Mouse (Mus musculus): ENCODE data around the gene Itga3.

Gene Itga3

GRCm38 (mm10) chr11:95096608-95097373 lies 20.2 kb upstream of the Itga3 start:
- DNase-seq (ENCODE audit: low read depth): no peak

DNA sequence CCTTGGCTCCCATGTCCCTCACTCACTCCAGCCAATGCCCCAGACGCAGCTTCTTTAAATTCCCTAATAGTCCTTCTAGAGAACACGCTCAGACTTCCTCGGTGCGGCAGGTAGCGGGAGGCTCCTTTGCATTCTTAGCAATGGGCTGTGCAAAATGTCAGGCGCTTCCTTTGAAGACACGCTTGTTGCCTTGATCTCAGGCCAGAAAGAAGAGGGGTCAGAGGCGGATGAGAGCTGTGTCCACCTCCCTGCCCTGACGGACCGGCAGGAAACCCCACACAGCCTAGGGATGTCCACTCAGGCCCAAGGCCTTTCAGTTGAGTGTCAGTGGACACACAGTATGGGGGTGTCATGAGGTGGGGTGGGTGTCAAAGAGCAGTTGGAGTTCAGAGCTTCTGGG lies 19.0 kb upstream of the Itga3 start:
- DNase-seq (ENCODE audit: low read depth): no peak

- DNase-seq (ENCODE audit: low read depth): no peak
Measured at GRCm38 (mm10) chr11:95093077-95093476, 16.5 kb upstream of the Itga3 start.

DNA sequence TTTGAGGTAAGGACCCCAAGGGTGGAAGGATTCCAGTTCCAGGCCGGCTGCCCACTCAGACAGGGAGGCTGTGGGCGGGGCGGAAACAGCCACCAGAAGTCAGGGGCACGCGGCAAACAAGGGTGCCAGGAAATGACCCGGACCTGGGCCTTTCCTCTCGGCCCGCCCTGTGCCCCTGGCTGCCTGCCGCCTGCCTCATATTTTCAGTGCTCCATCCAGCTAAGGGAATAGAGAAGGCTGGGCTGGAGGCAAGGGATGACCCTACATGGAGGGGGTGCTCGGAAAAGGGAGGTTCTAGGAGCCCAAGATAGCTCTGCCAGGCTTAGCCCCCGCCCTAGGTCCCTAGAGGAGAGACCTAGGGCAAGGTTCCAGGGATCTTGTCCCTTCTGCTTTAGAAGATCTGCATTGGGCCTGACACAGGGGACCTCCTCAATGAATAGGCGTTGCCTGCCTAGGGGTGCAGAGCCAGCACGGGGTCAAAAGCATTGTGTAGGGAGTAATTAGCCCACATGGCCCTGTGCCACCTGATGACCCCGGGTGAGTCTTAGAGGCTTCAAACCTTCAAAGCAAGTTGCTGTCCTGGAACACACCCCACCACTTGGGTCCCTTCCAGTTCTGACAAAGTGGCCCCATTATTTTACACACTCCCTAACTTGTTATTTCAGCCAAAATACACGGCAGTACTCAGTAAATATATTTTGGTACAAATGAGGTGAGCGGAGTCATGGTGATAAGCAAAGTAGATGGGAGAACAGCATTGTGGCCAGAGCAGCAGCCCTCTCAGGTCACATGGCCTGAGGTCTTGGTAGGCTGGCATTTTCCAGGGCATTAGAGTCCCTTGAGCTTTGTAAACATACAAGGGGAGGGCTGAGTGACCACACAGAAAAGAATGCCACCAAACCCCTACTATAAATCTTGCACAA lies 12.5 kb upstream of the Itga3 start:
- DNase-seq (ENCODE audit: low read depth): no peak

DNA sequence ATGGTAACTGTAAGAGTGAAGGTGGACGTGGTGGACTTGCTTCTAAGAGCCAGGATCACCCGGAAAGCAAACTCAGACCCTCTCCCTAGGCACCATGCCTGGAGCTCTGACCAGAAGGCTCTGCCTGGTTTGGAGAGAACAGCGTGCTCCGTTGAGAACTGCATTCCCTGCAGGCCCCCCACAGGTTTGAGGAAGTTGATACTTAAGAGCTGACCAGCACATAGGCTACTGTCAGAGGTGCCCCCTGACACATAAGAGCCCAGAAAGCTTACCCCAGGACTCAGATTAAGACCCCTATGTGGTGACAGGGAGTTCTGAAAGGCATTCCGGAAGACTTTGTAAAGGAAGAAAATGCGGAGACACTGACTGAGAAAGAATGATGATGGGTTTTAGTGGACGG lies 11.7 kb upstream of the Itga3 start:
- DNase-seq (ENCODE audit: low read depth): no peak

- DNase-seq (ENCODE audit: low read depth): no peak
Measured at GRCm38 (mm10) chr11:95087301-95088228, 11.0 kb upstream of the Itga3 start.

- DNase-seq (ENCODE audit: low read depth): no peak
Measured at GRCm38 (mm10) chr11:95086229-95086628, 9.6 kb upstream of the Itga3 start.

- DNase-seq (ENCODE audit: low read depth): no peak
Measured at GRCm38 (mm10) chr11:95085710-95086109, 9.1 kb upstream of the Itga3 start.

DNA sequence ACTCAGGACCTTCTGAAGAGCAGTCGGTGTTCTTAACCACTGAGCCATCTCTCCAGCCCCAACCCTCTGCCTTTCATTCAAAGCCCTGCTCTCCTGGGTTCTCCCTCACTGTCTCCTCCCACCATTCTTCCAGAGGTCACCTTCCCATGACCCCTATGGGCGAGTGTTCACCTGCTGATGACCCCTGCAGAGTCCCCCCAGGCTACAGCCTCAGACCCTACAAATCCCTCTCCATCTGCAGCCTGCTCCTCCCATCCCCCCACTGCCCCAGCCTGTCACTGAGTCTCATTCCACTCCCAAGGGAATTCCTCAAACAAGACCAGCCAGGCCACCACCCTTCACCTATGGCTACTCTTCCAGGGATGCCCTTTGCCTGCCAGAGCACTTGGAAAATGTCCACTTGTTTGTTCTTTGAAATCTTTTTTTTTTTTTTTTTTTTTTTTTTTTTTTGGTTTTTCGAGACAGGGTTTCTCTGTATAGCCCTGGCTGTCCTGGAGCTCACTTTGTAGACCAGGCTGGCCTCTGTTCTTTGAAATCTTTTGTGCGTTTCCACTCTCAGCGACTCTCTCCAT lies 8.3 kb upstream of the Itga3 start:
- DNase-seq (ENCODE audit: low read depth): no peak

DNA sequence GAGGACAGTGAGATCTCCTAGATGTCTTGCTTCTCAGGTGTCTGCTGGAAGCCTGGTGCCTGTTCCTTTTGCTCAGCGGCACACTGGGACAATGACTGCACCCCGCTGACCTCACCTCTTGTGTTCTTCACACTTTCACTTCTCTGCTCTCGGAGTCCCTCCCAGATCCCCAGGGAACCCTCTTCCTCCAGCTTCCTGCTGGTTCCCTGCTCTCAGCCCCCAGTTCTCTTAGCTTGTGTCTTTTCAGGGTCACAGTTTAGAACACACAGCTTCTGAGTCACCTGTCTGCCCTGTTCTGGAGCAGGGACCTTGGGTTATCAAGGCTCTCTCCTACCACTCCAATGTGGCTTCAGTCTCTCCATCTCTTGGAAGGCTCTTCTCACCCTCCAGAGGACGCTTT lies 7.6 kb upstream of the Itga3 start:
- no peak for DNase-seq (ENCODE audit: low read depth)

GRCm38 (mm10) chr11:95082896-95083295 lies 6.3 kb upstream of the Itga3 start:
- no peak for DNase-seq (ENCODE audit: low read depth)

GRCm38 (mm10) chr11:95080783-95081182 lies 4.2 kb upstream of the Itga3 start:
- DNase-seq (ENCODE audit: low read depth): no peak

DNA sequence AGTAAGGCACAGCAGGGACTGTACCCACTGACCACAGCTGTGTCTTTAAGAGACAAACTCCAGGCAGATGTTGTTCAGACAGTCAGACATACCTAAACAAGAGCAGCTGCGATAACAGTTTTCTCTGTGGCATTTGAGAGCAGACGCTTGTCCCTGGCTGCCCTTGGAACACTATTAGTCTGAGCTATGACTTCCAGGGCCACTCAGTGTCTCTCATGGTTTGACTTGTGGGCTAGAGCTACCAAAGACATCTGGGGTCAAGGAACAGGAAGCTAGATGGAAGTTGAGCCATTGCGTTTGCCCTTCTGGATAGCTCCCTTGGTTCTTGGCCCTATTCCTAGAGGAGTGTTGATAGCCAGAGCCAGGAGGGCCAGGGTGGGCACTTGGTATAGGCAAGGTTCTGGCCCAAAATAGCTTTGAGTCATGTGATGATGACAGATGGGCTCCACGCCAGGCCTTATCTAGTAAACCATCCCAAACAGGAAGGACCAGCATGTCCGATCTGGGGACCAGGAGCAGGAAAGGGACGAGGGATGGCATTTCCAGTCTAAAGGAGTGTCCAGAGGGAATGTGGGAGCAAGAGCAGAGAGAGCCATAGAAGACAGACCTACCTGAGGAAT lies 2.8 kb upstream of the Itga3 start:
- no peak for DNase-seq (ENCODE audit: low read depth)

- no peak for DNase-seq (ENCODE audit: low read depth)
Measured at GRCm38 (mm10) chr11:95077956-95078355, 1.4 kb upstream of the Itga3 start.

DNA sequence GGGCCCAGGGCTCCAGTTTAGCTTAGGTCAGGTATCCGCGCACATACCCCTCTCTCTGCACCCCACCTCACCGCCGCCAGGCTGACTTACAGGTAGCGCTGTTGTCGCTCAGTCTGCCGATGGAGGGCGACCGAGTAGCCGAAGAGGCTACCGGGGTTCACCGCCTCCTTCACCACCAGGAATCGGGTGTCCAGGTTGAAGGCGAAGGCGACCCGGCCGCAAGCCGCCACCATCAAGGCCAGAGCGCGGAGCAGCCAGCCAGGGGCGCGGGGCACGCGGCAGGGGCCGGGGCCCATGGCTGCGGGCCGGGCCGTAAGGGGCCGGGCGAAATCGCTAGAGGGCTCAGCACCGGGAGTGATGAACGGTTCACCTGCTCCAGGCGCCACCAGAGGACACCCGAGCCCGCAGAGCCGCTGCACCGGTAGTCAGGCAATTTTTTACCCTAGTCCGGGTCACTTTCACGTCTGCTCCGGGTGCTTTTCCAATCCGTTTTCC lies 513 bp downstream of the Itga3 start:
- DNase-seq (ENCODE audit: low read depth): no peak

- DNase-seq (ENCODE audit: low read depth): no peak
Measured at GRCm38 (mm10) chr11:95075197-95076040, 1.2 kb downstream of the Itga3 start.

DNA sequence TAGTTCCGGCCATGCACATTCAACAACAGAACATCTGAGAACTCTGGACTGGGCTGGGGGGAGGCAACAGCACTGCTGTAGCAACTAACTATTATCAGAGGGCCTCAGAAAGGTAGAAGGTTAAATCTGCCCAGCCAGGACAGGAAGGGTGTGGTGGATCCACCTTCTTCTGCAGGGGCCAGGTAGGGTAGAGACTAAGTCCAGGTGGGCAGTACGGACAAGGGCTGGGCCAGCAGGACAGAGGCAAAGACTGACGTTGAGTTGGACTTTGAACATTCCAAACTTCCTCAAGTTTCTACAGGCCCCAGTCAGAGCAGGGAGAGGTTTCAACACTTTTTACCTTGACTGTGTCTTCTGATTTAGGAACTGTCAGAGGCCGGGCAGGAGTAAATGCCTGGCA lies 1.9 kb downstream of the Itga3 start:
- no peak for DNase-seq (ENCODE audit: low read depth)

GRCm38 (mm10) chr11:95073835-95074234 lies 2.8 kb downstream of the Itga3 start:
- no peak for DNase-seq (ENCODE audit: low read depth)

DNA sequence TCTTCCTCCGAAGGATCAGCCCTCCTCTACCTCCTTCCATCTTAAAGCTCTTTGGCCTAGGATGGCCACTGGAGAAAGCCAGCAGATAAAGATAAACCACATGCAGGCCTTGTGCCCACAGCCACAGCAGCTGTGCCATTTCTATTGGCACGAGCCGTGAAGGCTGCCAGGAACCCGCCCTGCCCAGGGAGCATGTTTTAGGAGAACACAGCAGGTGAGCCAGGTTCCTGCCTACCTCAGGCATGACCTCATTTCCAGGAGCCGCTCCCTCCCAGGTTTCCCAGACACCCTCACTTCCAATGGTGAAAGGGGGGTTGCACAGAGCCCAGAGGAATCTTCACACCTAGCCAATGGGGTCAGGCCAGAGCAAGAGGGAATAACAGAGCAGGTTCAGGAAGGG lies 3.8 kb downstream of the Itga3 start:
- no peak for DNase-seq (ENCODE audit: low read depth)

GRCm38 (mm10) chr11:95072136-95072535 lies 4.5 kb downstream of the Itga3 start:
- no peak for DNase-seq (ENCODE audit: low read depth)
